Mouse (Mus musculus) liver, adult 2 months (tissue): ENCODE results near the gene Defb19. TPM values are rescaled to one million over a fixed set of nuclear protein-coding genes. Genes with fewer than 3 reads are reported as not detected.

ENCODE experiments used
- DNase-seq: peaks from one replicate; pipeline ENCODE4 v3.0.0-alpha.2; 2011; ENCODE audit warnings: low read depth, low spot score; ENCODE audit errors: extremely low read depth
- H3K27ac ChIP-seq: fragments of 200-500 bp; replicated peaks from 2 replicates; pipeline ENCODE4 v1.5.1; 2012; ENCODE audit warnings: low read depth, mild to moderate bottlenecking, control low read depth, inconsistent platforms, low read length; ENCODE audit not compliant: insufficient read depth
- H3K27me3 ChIP-seq: fragments of 200-500 bp; 2 replicates; pipeline ENCODE4 v1.6.1; 2012; ENCODE audit warnings: mild to moderate bottlenecking, moderate library complexity, low read length, inconsistent platforms; ENCODE audit not compliant: control insufficient read depth, insufficient read depth
- H3K36me3 ChIP-seq: fragments of 200-500 bp; 2 replicates; pipeline ENCODE4 v1.6.1; 2012; ENCODE audit warnings: low read length, inconsistent platforms; ENCODE audit not compliant: control insufficient read depth, insufficient read depth
- H3K4me1 ChIP-seq: fragments of 200-500 bp; 2 replicates; pipeline ENCODE4 v1.6.1; 2011; ENCODE audit warnings: low read length; ENCODE audit not compliant: control insufficient read depth, insufficient read depth
- H3K4me3 ChIP-seq: fragments of 200-500 bp; 2 replicates; pipeline ENCODE4 v1.5.1; 2011; ENCODE audit warnings: low read depth, mild to moderate bottlenecking, control low read depth, low read length, moderate library complexity; ENCODE audit not compliant: insufficient read depth
- H3K79me2 ChIP-seq: fragments of 200-500 bp; 2 replicates; pipeline ENCODE4 v1.6.1; 2012; ENCODE audit warnings: inconsistent platforms, mild to moderate bottlenecking, low read length, moderate library complexity; ENCODE audit not compliant: control insufficient read depth, insufficient read depth
- H3K9ac ChIP-seq: fragments of 200-500 bp; 2 replicates; pipeline ENCODE4 v1.6.1; 2012; ENCODE audit warnings: low read depth, mild to moderate bottlenecking, control low read depth, inconsistent platforms, low read length
- CTCF ChIP-seq: fragments of 200-500 bp; IDR thresholded peaks from 2 replicates; pipeline ENCODE4 v1.5.1; 2011; ENCODE audit warnings: low read depth, low read length, control low read depth
- POLR2A ChIP-seq: fragments of 200-500 bp; IDR thresholded peaks from 2 replicates; pipeline ENCODE4 v1.6.1; 2011; ENCODE audit warnings: low read length, control low read depth; ENCODE audit not compliant: insufficient read depth; ENCODE audit errors: extremely low read depth
- WGBS: fragments of 180-500 bp; shearing (Covaris S2); methylation state at CpG from one replicate; pipeline ENCODE4 v1.1.7; 2018; 5-methylcytosine and 5-hydroxymethylcytosine counted together
- polyA plus RNA-seq: library from polyadenylated mRNA; depleted of rRNA; stranded (reverse); fragments of >200 nt; gene quantifications from 2 replicates; pipeline ENCODE4 v1.2.3, GENCODE M21; 2012
- total RNA-seq: library from RNA; depleted of rRNA; stranded (reverse); fragments of >200 nt; gene quantifications from 2 replicates; pipeline ENCODE4 v1.2.3, GENCODE M21; 2014

Defb19 gene
- total and polyA plus RNA-seq, 2 experiments, result not detected

- Histone ChIP-seq H3K27ac (no peak overlapping the region), H3K79me2 (no peaks in the 10 kb centered on the region), H3K9ac (no peak overlapping the region), H3K27me3 (no peaks in the 10 kb centered on the region), H3K4me3 (no peak overlapping the region), H3K4me1 (peaks cover 2% of the 10 kb centered on the region; the same call in 1 of the 2 replicates), H3K36me3 (no peaks in the 10 kb centered on the region)
- WGBS, result 19% methylated on average over 7 of the region's 7 CpGs
- no peak for TF ChIP-seq POLR2A
- peak; percentile 57 for TF ChIP-seq CTCF
- DNase-seq, result peak; percentile 57
Observed at GRCm38 (mm10) chr2:152615563-152615962, 35.5 kb upstream of the Defb19 start.

- no peak for DNase-seq
- TF ChIP-seq CTCF, result no peak
- no peak for TF ChIP-seq POLR2A
- 37% methylated on average over 8 of the region's 8 CpGs for WGBS
- H3K4me1 ChIP-seq, result peaks cover 2% of the 10 kb centered on the region; the same call in 1 of the 2 replicates
- no peaks in the 10 kb centered on the region for H3K27me3 ChIP-seq
- H3K9ac ChIP-seq, result no peak overlapping the region
- no peaks in the 10 kb centered on the region for H3K79me2 ChIP-seq
- H3K27ac ChIP-seq, result no peak overlapping the region
- H3K4me3 ChIP-seq, result no peak overlapping the region
- no peaks in the 10 kb centered on the region for H3K36me3 ChIP-seq
Observed at GRCm38 (mm10) chr2:152612193-152612592, 32.1 kb upstream of the Defb19 start.

GRCm38 (mm10) chr2:152608719-152609118 lies 28.6 kb upstream of the Defb19 start:
- H3K4me1 ChIP-seq, result no peaks in the 10 kb centered on the region; the same call in 1 of the 2 replicates
- H3K27ac ChIP-seq, result no peak overlapping the region
- H3K79me2 ChIP-seq, result no peaks in the 10 kb centered on the region
- DNase-seq, result no peak
- H3K4me3 ChIP-seq, result no peak overlapping the region
- TF ChIP-seq CTCF (no peak), POLR2A (no peak)
- WGBS, result 86% methylated on average over 1 of the region's 1 CpGs
- H3K9ac ChIP-seq, result no peak overlapping the region
- no peaks in the 10 kb centered on the region for H3K36me3 ChIP-seq
- no peaks in the 10 kb centered on the region for H3K27me3 ChIP-seq

- Histone ChIP-seq H3K27me3 (no peaks in the 10 kb centered on the region), H3K79me2 (no peaks in the 10 kb centered on the region), H3K27ac (no peak overlapping the region), H3K36me3 (no peaks in the 10 kb centered on the region), H3K9ac (no peak overlapping the region), H3K4me1 (no peaks in the 10 kb centered on the region; the same call in 1 of the 2 replicates), H3K4me3 (no peak overlapping the region)
- no peak for TF ChIP-seq CTCF
- TF ChIP-seq POLR2A, result no peak
- DNase-seq, result no peak
- WGBS, result 66% methylated on average over 6 of the region's 6 CpGs
Observed at GRCm38 (mm10) chr2:152607746-152608145, 27.6 kb upstream of the Defb19 start.

GRCm38 (mm10) chr2:152604057-152604456 lies 23.9 kb upstream of the Defb19 start, which contains the start of gene Defb36:
Defb36 (plus strand) TSS chr2:152604327.
- Histone ChIP-seq H3K27me3 (no peaks in the 10 kb centered on the region), H3K4me3 (no peak within 1 kb of the TSS), H3K27ac (no peak within 1 kb of the TSS), H3K4me1 (no peaks in the 10 kb centered on the region), H3K79me2 (no peaks in the 10 kb centered on the region), H3K9ac (no peak within 1 kb of the TSS), H3K36me3 (no peaks in the 10 kb centered on the region)
- TF ChIP-seq POLR2A (no peak), CTCF (peak; percentile 47)
- no peak for DNase-seq
- WGBS, result 69% methylated on average over 15 of the region's 15 CpGs

- 70% methylated on average over 4 of the region's 4 CpGs for WGBS
- no peak for TF ChIP-seq POLR2A
- TF ChIP-seq CTCF, result peak; percentile 34; the same call in 1 of the 2 replicates
- no peak overlapping the region for H3K9ac ChIP-seq
- no peak for DNase-seq
- no peaks in the 10 kb centered on the region for H3K36me3 ChIP-seq
- H3K4me3 ChIP-seq, result no peak overlapping the region
- H3K27me3 ChIP-seq, result no peaks in the 10 kb centered on the region
- H3K79me2 ChIP-seq, result no peaks in the 10 kb centered on the region
- no peak overlapping the region for H3K27ac ChIP-seq
- no peaks in the 10 kb centered on the region for H3K4me1 ChIP-seq
Observed at GRCm38 (mm10) chr2:152601275-152601960, 21.3 kb upstream of the Defb19 start.
